Mouse (Mus musculus) common myeloid progenitor, adult 5-6 weeks (primary cell): ENCODE measurements around the gene Fyn. TPM values are rescaled to one million over a fixed set of nuclear protein-coding genes. Genes with fewer than 3 reads are reported as not detected.

Source experiments
- ATAC-seq: replicated peaks from 2 replicates; pipeline ENCODE4 v1.8.0; 2016; ENCODE audit warnings: low read depth, mild to moderate bottlenecking, moderate TSS enrichment, inconsistent platforms; ENCODE audit not compliant: poor library complexity, severe bottlenecking
- total RNA-seq: library from RNA; stranded (forward); fragments of 200-1000, 187-1606 nt; gene quantifications from 2 replicates; pipeline ENCODE4 v1.2.3, GENCODE M21; 2017

Gene Fyn
- total RNA-seq, 1 experiment from 2014 or later: 37.6 TPM

GRCm38 (mm10) chr10:39464383-39464782 is 95.7 kb downstream of the Fyn start:
- no peak for ATAC-seq

- ATAC-seq: no peak
These were observed 98.7 kb downstream of the Fyn start for GRCm38 (mm10) chr10:39467317-39467716.

- no peak for ATAC-seq
These were observed 99.2 kb downstream of the Fyn start for GRCm38 (mm10) chr10:39467821-39468220.

GRCm38 (mm10) chr10:39468576-39468975 is 99.9 kb downstream of the Fyn start:
- no peak for ATAC-seq

- ATAC-seq: no peak
These were observed 100.7 kb downstream of the Fyn start for GRCm38 (mm10) chr10:39469341-39469740.

GRCm38 (mm10) chr10:39470321-39470720 is 101.7 kb downstream of the Fyn start:
- ATAC-seq: no peak

- no peak for ATAC-seq
These were observed 102.5 kb downstream of the Fyn start for GRCm38 (mm10) chr10:39471040-39471713.

GRCm38 (mm10) chr10:39471714-39472531 is 103.3 kb downstream of the Fyn start:
- 0 out of 2 replicates have a peak, but pooled peaks have one; percentile 22 for ATAC-seq

GRCm38 (mm10) chr10:39472923-39473322 is 104.3 kb downstream of the Fyn start:
- no peak for ATAC-seq

- no peak for ATAC-seq
These were observed 110.7 kb downstream of the Fyn start for GRCm38 (mm10) chr10:39479361-39479760.

GRCm38 (mm10) chr10:39484382-39484826 is 115.7 kb downstream of the Fyn start:
- ATAC-seq: 0 out of 2 replicates have a peak, but pooled peaks have one; percentile 40

GRCm38 (mm10) chr10:39484892-39485291 is 116.2 kb downstream of the Fyn start:
- no peak for ATAC-seq

- no peak for ATAC-seq
These were observed 117.3 kb downstream of the Fyn start for GRCm38 (mm10) chr10:39485939-39486338.

GRCm38 (mm10) chr10:39486501-39487450 is 118.1 kb downstream of the Fyn start:
- ATAC-seq: no peak

GRCm38 (mm10) chr10:39487740-39488415 is 119.2 kb downstream of the Fyn start:
- no peak for ATAC-seq

- ATAC-seq: no peak
These were observed 119.9 kb downstream of the Fyn start for GRCm38 (mm10) chr10:39488542-39488941.

- ATAC-seq: no peak
These were observed 120.3 kb downstream of the Fyn start for GRCm38 (mm10) chr10:39488956-39489355.

- ATAC-seq: no peak
These were observed 121.9 kb downstream of the Fyn start for GRCm38 (mm10) chr10:39490349-39491121.

- no peak for ATAC-seq
These were observed 123.5 kb downstream of the Fyn start for GRCm38 (mm10) chr10:39492146-39492545.
